Mouse (Mus musculus) embryonic fibroblast, embryonic 13.5 days (primary cell): Measurements from ENCODE around the gene Atpaf2. TPM values are rescaled to one million over a fixed set of nuclear protein-coding genes. Genes with fewer than 3 reads are reported as not detected.
A peak's percentile ranks its signal among the peaks of the same experiment; 100 is the strongest.

Experiments used
- H3K27ac ChIP-seq: 2 replicates; pipeline ENCODE4 v1.5.1; 2012; ENCODE audit warnings: low read length, control low read depth, inconsistent platforms; ENCODE audit not compliant: insufficient read depth
- H3K4me1 ChIP-seq: 2 replicates; pipeline ENCODE4 v1.6.1; 2011; ENCODE audit warnings: low read length; ENCODE audit not compliant: control insufficient read depth, insufficient read depth
- H3K4me3 ChIP-seq: 2 replicates; pipeline ENCODE4 v1.5.1; 2011; ENCODE audit warnings: mild to moderate bottlenecking, control low read depth, low read length; ENCODE audit not compliant: insufficient read depth
- CTCF ChIP-seq: IDR thresholded peaks from 2 replicates; pipeline ENCODE4 v1.5.1; 2011; ENCODE audit warnings: mild to moderate bottlenecking, control low read depth, low read length, moderate library complexity, borderline replicate concordance; ENCODE audit not compliant: insufficient read depth
- POLR2A ChIP-seq: IDR thresholded peaks from 2 replicates; pipeline ENCODE4 v1.6.1; 2011; ENCODE audit warnings: low read depth, mild to moderate bottlenecking, control low read depth, low read length, moderate library complexity
- polyA plus RNA-seq: library from polyadenylated mRNA; stranded (reverse); fragments of >200 nt; gene quantifications from 2 replicates; pipeline ENCODE4 v1.2.4, GENCODE M21; 2011; ENCODE audit warnings: low read depth; ENCODE audit not compliant: missing spikeins, insufficient read length

The Atpaf2 gene
- polyA plus RNA-seq, 1 experiment = 28.8 TPM

GRCm38 (mm10) chr11:60355952-60356351, 62.3 kb downstream of the Atpaf2 start:
- Histone ChIP-seq H3K27ac (no peak overlapping the region), H3K4me3 (no peak overlapping the region), H3K4me1 (no peaks in the 10 kb centered on the region)
- TF ChIP-seq CTCF = no peak

GRCm38 (mm10) chr11:60352559-60353411, 65.5 kb downstream of the Atpaf2 start, which contains the start of the genes Tom1l2 and Drc3:
Gene Tom1l2, minus strand, starts transcription at chr11:60352905.
Gene Drc3, plus strand, starts transcription at chr11:60353329.
- Histone ChIP-seq H3K4me3 (peak within 1 kb of the TSS; percentile 74), H3K4me1 (peaks cover 2% of the 10 kb centered on the region; the same call in 1 of the 2 replicates), H3K27ac (peak within 1 kb of the TSS; percentile 9; the same call in 1 of the 2 replicates)
- TF ChIP-seq POLR2A = peak; percentile 75
- no peak for TF ChIP-seq CTCF

GRCm38 (mm10) chr11:60351925-60352371, 66.3 kb downstream of the Atpaf2 start:
- peak overlapping the region; percentile 9; the same call in 1 of the 2 replicates for H3K27ac ChIP-seq
- peaks cover 2% of the 10 kb centered on the region; the same call in 1 of the 2 replicates for H3K4me1 ChIP-seq
- peak overlapping the region; percentile 74 for H3K4me3 ChIP-seq

GRCm38 (mm10) chr11:60351388-60351787, 66.9 kb downstream of the Atpaf2 start:
- H3K4me1 ChIP-seq = peaks cover 2% of the 10 kb centered on the region; the same call in 1 of the 2 replicates
- TF ChIP-seq POLR2A = no peak
- H3K4me3 ChIP-seq = peak overlapping the region; percentile 74
- H3K27ac ChIP-seq = no peak overlapping the region

More at GRCm38 (mm10) chr11:60351925-60352371, 66.3 kb downstream of the Atpaf2 start:
- TF ChIP-seq POLR2A (no peak), CTCF (no peak)

Other genes starting within 250 kb of the Atpaf2 start
- 54.1 and 57.3 TPM in 2 replicates for gene Srebf1, start 195.9 kb downstream of the Atpaf2 start, polyA plus RNA-seq
- 30.3 and 36.2 TPM in 2 replicates for gene Tom1l2, start 65.6 kb downstream of the Atpaf2 start, polyA plus RNA-seq
- 0.48 and 0.53 TPM in 2 replicates for gene Drc3, start 65.1 kb downstream of the Atpaf2 start, polyA plus RNA-seq
- gene Gid4, start 1.3 kb downstream of the Atpaf2 start, polyA plus RNA-seq = 16.2 and 18.0 TPM in 2 replicates
- 53.4 and 56.7 TPM in 2 replicates for gene Drg2, start 36.1 kb upstream of the Atpaf2 start, polyA plus RNA-seq
- not detected in 2 replicates for gene Myo15, start 50.9 kb upstream of the Atpaf2 start, polyA plus RNA-seq
- gene Alkbh5, start 117.9 kb upstream of the Atpaf2 start, polyA plus RNA-seq = 46.4 and 53.5 TPM in 2 replicates